Mouse (Mus musculus): Measurements from ENCODE around the gene Rpl27. TPM values are rescaled to one million over a fixed set of nuclear protein-coding genes. Genes with fewer than 3 reads are reported as not detected.

Gene Rpl27
- total and polyA plus RNA-seq, 3 experiments, result 909 to 5,728 (median 3,039) TPM

DNA sequence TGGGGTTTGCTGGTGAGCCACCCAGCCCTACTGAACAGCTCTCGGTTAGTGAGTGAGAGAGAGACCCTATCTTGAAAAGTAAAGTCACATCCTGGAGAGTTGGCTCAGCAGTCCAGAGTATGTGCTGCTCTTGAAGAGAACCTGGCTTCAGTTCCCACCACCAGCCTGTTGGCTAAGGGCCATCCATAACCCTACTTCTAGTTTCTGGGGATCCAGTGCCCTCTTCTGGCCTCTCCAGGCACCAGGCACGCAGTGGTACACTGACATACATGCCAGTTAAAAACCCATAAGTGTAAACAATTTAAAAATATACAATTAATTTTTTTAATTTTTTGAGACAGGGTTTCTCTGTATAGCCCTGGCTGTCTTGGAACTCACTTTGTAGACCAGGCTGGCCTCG lies 8.3 kb downstream of the Rpl27 start (continued):
- TF ChIP-seq NRF1 (IDR thresholded peaks at IDR 0.05; ENCODE audit: low read depth, low read length) (0 out of 2 replicates have a peak, but pooled peaks have one; percentile 18), TCF12 (IDR thresholded peaks at IDR 0.05; ENCODE audit: low read depth, low read length) (no peak), USF1 (IDR thresholded peaks at IDR 0.05; ENCODE audit: low read depth, low read length) (no peak), MYC (IDR thresholded peaks at IDR 0.05; ENCODE audit: low read depth, low read length) (no peak), MXI1 (IDR thresholded peaks at IDR 0.05; ENCODE audit: low read depth, low read length) (peak; percentile 26; the same call in 1 of the 2 replicates), UBTF (IDR thresholded peaks at IDR 0.05; ENCODE audit: low read depth, low read length) (no peak), PAX5 (IDR thresholded peaks at IDR 0.05; ENCODE audit: low read length) (no peak), ZC3H11A (IDR thresholded peaks at IDR 0.05; ENCODE audit: low read depth, low read length) (no peak), MAX (IDR thresholded peaks at IDR 0.05; ENCODE audit: low read length) (peak; percentile 4; the same call in 1 of the 2 replicates), TBP (conservative IDR thresholded peaks at IDR 0.05; ENCODE audit: low read depth, low read length) (no peak), HCFC1 (IDR thresholded peaks at IDR 0.05; ENCODE audit: low read depth, low read length) (no peak), JUN (IDR thresholded peaks at IDR 0.05; ENCODE audit: insufficient read depth, low read depth, low read length) (no peak), GABPA (IDR thresholded peaks at IDR 0.05; ENCODE audit: insufficient replicate concordance, low read depth, low read length) (no peak), MEF2A (IDR thresholded peaks at IDR 0.05; ENCODE audit: borderline replicate concordance, low read depth, low read length) (no peak), ZMIZ1 (IDR thresholded peaks at IDR 0.05; ENCODE audit: low read depth, low read length) (no peak), CHD2 (IDR thresholded peaks at IDR 0.05; ENCODE audit: low read length) (no peak), RCOR1 (conservative IDR thresholded peaks at IDR 0.05; ENCODE audit: low read depth, low read length) (no peak), SIN3A (IDR thresholded peaks at IDR 0.05; ENCODE audit: low read length) (0 out of 2 replicates have a peak, but pooled peaks have one; percentile 20), EP300 (IDR thresholded peaks at IDR 0.05; ENCODE audit: low read length) (no peak), KAT2A (IDR thresholded peaks at IDR 0.05; ENCODE audit: insufficient replicate concordance, low read length) (no peak), ELF1 (IDR thresholded peaks at IDR 0.05; ENCODE audit: low read depth, low read length) (no peak)

DNA sequence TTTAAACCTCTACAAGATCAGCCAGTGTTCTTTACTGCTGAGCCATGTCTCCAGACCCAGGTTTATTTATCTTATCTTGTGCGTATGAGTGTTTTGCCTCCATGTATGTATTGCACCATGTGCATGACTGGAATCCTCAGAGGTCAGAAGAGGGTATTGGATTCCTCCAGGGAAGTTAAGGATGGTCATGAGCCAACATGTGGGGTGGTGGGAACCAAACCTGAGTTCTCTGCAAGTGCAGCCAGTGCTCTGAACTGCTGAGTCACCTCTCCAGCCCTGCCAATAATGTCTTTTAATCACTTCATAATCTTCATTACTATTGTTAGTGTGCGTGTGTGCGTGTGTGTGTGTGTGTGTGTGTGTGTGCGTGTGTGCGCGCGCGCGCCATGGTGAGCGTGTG lies 9.4 kb downstream of the Rpl27 start:
- H3K27me3 ChIP-seq (replicated peaks), result no peaks in the 10 kb centered on the region
- H3K4me1 ChIP-seq (ENCODE audit: control insufficient read depth in 1 of 2, insufficient read depth in 2 of 2), result peaks cover 0 to 50% of the 10 kb centered on the region in 2 experiments; a peak in 2 of 4 replicates
- H3K36me3 ChIP-seq (replicated peaks in 1 of 2; ENCODE audit: control insufficient read depth in 1 of 2, insufficient read depth in 1 of 2, low read length in 1 of 2), result peaks cover 2 to 49% of the 10 kb centered on the region in 2 experiments
- no peak overlapping the region for H3K4me3 ChIP-seq (replicated peaks in 1 of 3; ENCODE audit: low read depth in 2 of 3, low read length in 2 of 3, poor library complexity in 1 of 3)
- no peak overlapping the region for H3K9ac ChIP-seq (ENCODE audit: insufficient read depth, low read depth)
- H3K79me2 ChIP-seq (replicated peaks; ENCODE audit: control insufficient read depth, extremely low read depth, insufficient read depth, poor library complexity, severe bottlenecking), result peaks cover 8% of the 10 kb centered on the region; the same call in 1 of the 2 replicates
- no peak for DNase-seq (ENCODE audit: extremely low read depth)
- H3K27ac ChIP-seq (ENCODE audit: insufficient read depth, low read depth), result no peak overlapping the region
- H3K9me3 ChIP-seq (replicated peaks; ENCODE audit: low read length), result no peaks in the 10 kb centered on the region
- H3K4me2 ChIP-seq (ENCODE audit: insufficient read depth, low read depth, poor library complexity, severe bottlenecking), result no peak overlapping the region
- in situ Hi-C loops (cut with MboI; ENCODE audit: low pct_ligation_motif_present, low pct_unique_long_range_greater_than_20kb, low sequenced_read_pairs) (no loop called here), dilution Hi-C loops (cut with MboI; ENCODE audit: extremely low pct_ligation_motif_present, extremely low pct_unique_long_range_greater_than_20kb, low sequenced_read_pairs) (no loop called here)
- TF ChIP-seq NELFE (IDR thresholded peaks at IDR 0.05; ENCODE audit: low read depth, low read length) (no peak), ZKSCAN1 (IDR thresholded peaks at IDR 0.05; ENCODE audit: borderline replicate concordance, low read depth, low read length) (no peak), USF2 (conservative IDR thresholded peaks at IDR 0.05; ENCODE audit: low read depth, low read length) (no peak), POLR2AphosphoS2 (IDR thresholded peaks at IDR 0.05; ENCODE audit: low read depth, low read length) (no peak), SIN3A (IDR thresholded peaks at IDR 0.05; ENCODE audit: low read length) (no peak), MAZ (IDR thresholded peaks at IDR 0.05; ENCODE audit: low read depth, low read length) (no peak), MEF2A (IDR thresholded peaks at IDR 0.05; ENCODE audit: borderline replicate concordance, low read depth, low read length) (no peak), PAX5 (IDR thresholded peaks at IDR 0.05; ENCODE audit: low read length) (no peak), MAFK (IDR thresholded peaks at IDR 0.05; ENCODE audit: insufficient replicate concordance, low read length) (no peak), BHLHE40 (IDR thresholded peaks at IDR 0.05; ENCODE audit: low read depth, low read length) (no peak), EP300 (IDR thresholded peaks at IDR 0.05; ENCODE audit: low read length) (no peak)
